Mouse (Mus musculus): Measurements from ENCODE around the gene Nadk2. TPM values are rescaled to one million over a fixed set of nuclear protein-coding genes. Genes with fewer than 3 reads are reported as not detected.

The Nadk2 gene
- polyA plus RNA-seq, 1 experiment from 2014 or later, result 143 TPM

- peaks cover 98% of the 10 kb centered on the region for H3K36me3 ChIP-seq
- H3K4me3 ChIP-seq, result no peak overlapping the region
- no peaks in the 10 kb centered on the region for H3K27me3 ChIP-seq (replicated peaks)
- no peak overlapping the region for H3K9ac ChIP-seq
- WGBS (ENCODE audit: insufficient replicate concordance), result 73% methylated on average over 2 of the region's 2 CpGs
- H3K4me2 ChIP-seq, result no peak overlapping the region
- peaks cover 87% of the 10 kb centered on the region for H3K4me1 ChIP-seq
- no peaks in the 10 kb centered on the region for H3K9me3 ChIP-seq (replicated peaks)
- no peak for ATAC-seq
- H3K27ac ChIP-seq, result peak overlapping the region; percentile 46; the same call in 1 of the 2 replicates
Observed at GRCm38 (mm10) chr15:9089136-9089720, 18.2 kb downstream of the Nadk2 start.

- peaks cover 89% of the 10 kb centered on the region for H3K4me1 ChIP-seq
- 66% methylated on average over 5 of the region's 5 CpGs for WGBS (ENCODE audit: insufficient replicate concordance)
- peaks cover 96% of the 10 kb centered on the region for H3K36me3 ChIP-seq
Observed at GRCm38 (mm10) chr15:9090662-9091061, 19.6 kb downstream of the Nadk2 start.

GRCm38 (mm10) chr15:9093598-9094365, 22.7 kb downstream of the Nadk2 start:
- Histone ChIP-seq H3K27ac (peak overlapping the region; percentile 85), H3K36me3 (peaks cover 95% of the 10 kb centered on the region), H3K27me3 (replicated peaks) (no peaks in the 10 kb centered on the region), H3K4me2 (peak overlapping the region; percentile 54), H3K4me1 (peaks cover 58% of the 10 kb centered on the region), H3K9ac (peak overlapping the region; percentile 45; the same call in 1 of the 2 replicates), H3K4me3 (peak overlapping the region; percentile 15), H3K9me3 (replicated peaks) (no peaks in the 10 kb centered on the region)
- peak; percentile 52 for ATAC-seq
- 56% methylated on average over 11 of the region's 11 CpGs for WGBS (ENCODE audit: insufficient replicate concordance)

More at GRCm38 (mm10) chr15:9090662-9091061, 19.6 kb downstream of the Nadk2 start:
- ATAC-seq, result no peak
- Histone ChIP-seq H3K9ac (no peak overlapping the region), H3K4me2 (no peak overlapping the region), H3K27ac (0 out of 2 replicates have a peak overlapping the region, but pooled peaks have one; percentile 62), H3K4me3 (no peak overlapping the region), H3K9me3 (replicated peaks) (no peaks in the 10 kb centered on the region), H3K27me3 (replicated peaks) (no peaks in the 10 kb centered on the region)

GRCm38 (mm10) chr15:9094366-9094750, 23.3 kb downstream of the Nadk2 start:
- peaks cover 53% of the 10 kb centered on the region for H3K4me1 ChIP-seq
- no peaks in the 10 kb centered on the region for H3K27me3 ChIP-seq (replicated peaks)
- H3K4me2 ChIP-seq, result peak overlapping the region; percentile 54
- no peaks in the 10 kb centered on the region for H3K9me3 ChIP-seq (replicated peaks)
- H3K36me3 ChIP-seq, result peaks cover 95% of the 10 kb centered on the region
- ATAC-seq, result peak; percentile 90
- peak overlapping the region; percentile 15 for H3K4me3 ChIP-seq
- 17% methylated on average over 13 of the region's 13 CpGs for WGBS (ENCODE audit: insufficient replicate concordance)
- peak overlapping the region; percentile 45 for H3K9ac ChIP-seq
- H3K27ac ChIP-seq, result peak overlapping the region; percentile 85

- H3K9me3 ChIP-seq (replicated peaks), result no peaks in the 10 kb centered on the region
- no peak overlapping the region for H3K27ac ChIP-seq
- H3K27me3 ChIP-seq (replicated peaks), result no peaks in the 10 kb centered on the region
- H3K4me3 ChIP-seq, result no peak overlapping the region
- no peak for ATAC-seq
- no peak overlapping the region for H3K9ac ChIP-seq
- WGBS (ENCODE audit: insufficient replicate concordance), result 90% methylated on average over 4 of the region's 4 CpGs
- H3K4me1 ChIP-seq, result peaks cover 31% of the 10 kb centered on the region
- no peak overlapping the region for H3K4me2 ChIP-seq
- H3K36me3 ChIP-seq, result peaks cover 96% of the 10 kb centered on the region
Observed at GRCm38 (mm10) chr15:9096865-9097264, 25.8 kb downstream of the Nadk2 start.

- Histone ChIP-seq H3K27ac (no peak overlapping the region), H3K27me3 (replicated peaks) (no peaks in the 10 kb centered on the region), H3K9ac (no peak overlapping the region), H3K9me3 (replicated peaks) (no peaks in the 10 kb centered on the region), H3K36me3 (peaks cover 98% of the 10 kb centered on the region), H3K4me1 (0 out of 2 replicates have a peak, but pooled peaks cover under 1% of the 10 kb centered on the region), H3K4me3 (no peak overlapping the region), H3K4me2 (no peak overlapping the region)
- no peak for ATAC-seq
- 89% methylated on average over 10 of the region's 10 CpGs for WGBS (ENCODE audit: insufficient replicate concordance)
Observed at GRCm38 (mm10) chr15:9100446-9101077, 29.5 kb downstream of the Nadk2 start.

- Histone ChIP-seq H3K4me1 (no peaks in the 10 kb centered on the region), H3K4me3 (no peak overlapping the region), H3K9ac (no peak overlapping the region), H3K4me2 (no peak overlapping the region), H3K9me3 (replicated peaks) (no peaks in the 10 kb centered on the region), H3K27me3 (replicated peaks) (no peaks in the 10 kb centered on the region), H3K36me3 (peaks cover 92% of the 10 kb centered on the region), H3K27ac (no peak overlapping the region)
- no peak for ATAC-seq
- WGBS (ENCODE audit: insufficient replicate concordance), result 87% methylated on average over 13 of the region's 13 CpGs
Observed at GRCm38 (mm10) chr15:9106303-9107074, 35.4 kb downstream of the Nadk2 start.

- WGBS (ENCODE audit: insufficient replicate concordance), result 82% methylated on average over 6 of the region's 6 CpGs
- H3K4me1 ChIP-seq, result 0 out of 2 replicates have a peak, but pooled peaks cover 7% of the 10 kb centered on the region
- no peak overlapping the region for H3K4me2 ChIP-seq
- no peak for ATAC-seq
- peaks cover 92% of the 10 kb centered on the region for H3K36me3 ChIP-seq
- H3K27ac ChIP-seq, result 0 out of 2 replicates have a peak overlapping the region, but pooled peaks have one; percentile 1
- H3K9me3 ChIP-seq (replicated peaks), result no peaks in the 10 kb centered on the region
- H3K4me3 ChIP-seq, result no peak overlapping the region
- no peak overlapping the region for H3K9ac ChIP-seq
- no peaks in the 10 kb centered on the region for H3K27me3 ChIP-seq (replicated peaks)
Observed at GRCm38 (mm10) chr15:9110526-9111347, 39.7 kb downstream of the Nadk2 start.

GRCm38 (mm10) chr15:9111648-9112047, 40.6 kb downstream of the Nadk2 start:
- H3K27ac ChIP-seq, result peak overlapping the region; percentile 1; the same call in 1 of the 2 replicates
- H3K27me3 ChIP-seq (replicated peaks), result no peaks in the 10 kb centered on the region
- no peak overlapping the region for H3K9ac ChIP-seq
- H3K9me3 ChIP-seq (replicated peaks), result no peaks in the 10 kb centered on the region
- 0 out of 2 replicates have a peak, but pooled peaks cover 7% of the 10 kb centered on the region for H3K4me1 ChIP-seq
- H3K4me2 ChIP-seq, result no peak overlapping the region
- peaks cover 91% of the 10 kb centered on the region for H3K36me3 ChIP-seq
- WGBS (ENCODE audit: insufficient replicate concordance), result 83% methylated on average over 3 of the region's 3 CpGs
- H3K4me3 ChIP-seq, result no peak overlapping the region
- ATAC-seq, result no peak

GRCm38 (mm10) chr15:9113556-9113955, 42.5 kb downstream of the Nadk2 start:
- no peak for ATAC-seq
- Histone ChIP-seq H3K27ac (peak overlapping the region; percentile 32; the same call in 1 of the 2 replicates), H3K27me3 (replicated peaks) (no peaks in the 10 kb centered on the region)

GRCm38 (mm10) chr15:9114131-9114530, 43.1 kb downstream of the Nadk2 start:
- ATAC-seq, result peak; percentile 68
- Histone ChIP-seq H3K9ac (no peak overlapping the region), H3K27ac (no peak overlapping the region), H3K4me2 (no peak overlapping the region), H3K9me3 (replicated peaks) (no peaks in the 10 kb centered on the region), H3K4me1 (0 out of 2 replicates have a peak, but pooled peaks cover 7% of the 10 kb centered on the region), H3K4me3 (no peak overlapping the region), H3K27me3 (replicated peaks) (no peaks in the 10 kb centered on the region), H3K36me3 (peaks cover 94% of the 10 kb centered on the region)
- WGBS (ENCODE audit: insufficient replicate concordance), result 84% methylated on average over 4 of the region's 4 CpGs

More at GRCm38 (mm10) chr15:9113556-9113955, 42.5 kb downstream of the Nadk2 start:
- Histone ChIP-seq H3K9ac (no peak overlapping the region), H3K9me3 (replicated peaks) (no peaks in the 10 kb centered on the region), H3K4me1 (0 out of 2 replicates have a peak, but pooled peaks cover 7% of the 10 kb centered on the region), H3K4me2 (no peak overlapping the region), H3K4me3 (no peak overlapping the region), H3K36me3 (peaks cover 93% of the 10 kb centered on the region)
- WGBS (ENCODE audit: insufficient replicate concordance), result 82% methylated on average over 9 of the region's 9 CpGs
